Mouse (Mus musculus) forebrain, embryonic 16.5 days (tissue): ENCODE data around the gene Ccdc187. TPM values are rescaled to one million over a fixed set of nuclear protein-coding genes. Genes with fewer than 3 reads are reported as not detected.
A peak's percentile ranks its signal among the peaks of the same experiment; 100 is the strongest.

Experiments
- ATAC-seq: fragments of 200-750 bp; cut with Nextera tagmentation; 2 replicates; pipeline ENCODE4 v1.8.0; 2017; ENCODE audit warnings: mild to moderate bottlenecking, moderate library complexity
- H3K27ac ChIP-seq: fragments of 300-500 bp; sonication (generic); 2 replicates; pipeline ENCODE4 v1.5.1; 2014; ENCODE audit warnings: low read length, control low read depth
- H3K27me3 ChIP-seq: fragments of 300-500 bp; sonication (generic); replicated peaks from 2 replicates; pipeline ENCODE4 v1.6.1; 2014; ENCODE audit warnings: low read length; ENCODE audit not compliant: control insufficient read depth, insufficient read depth
- H3K36me3 ChIP-seq: fragments of 300-500 bp; sonication (generic); 2 replicates; pipeline ENCODE4 v1.6.1; 2014; ENCODE audit not compliant: control insufficient read depth, insufficient read depth
- H3K4me1 ChIP-seq: fragments of 300-500 bp; sonication (generic); replicated peaks from 2 replicates; pipeline ENCODE4 v1.6.1; 2014; ENCODE audit warnings: low read length; ENCODE audit not compliant: control insufficient read depth, insufficient read depth
- H3K4me2 ChIP-seq: fragments of 300-500 bp; sonication (generic); 2 replicates; pipeline ENCODE4 v1.6.1; 2014; ENCODE audit warnings: mild to moderate bottlenecking, low read length, control low read depth
- H3K4me3 ChIP-seq: fragments of 300-500 bp; sonication (generic); replicated peaks from 2 replicates; pipeline ENCODE4 v1.5.1; 2014; ENCODE audit warnings: mild to moderate bottlenecking, low read length, control low read depth
- H3K9ac ChIP-seq: fragments of 300-500 bp; sonication (generic); replicated peaks from 2 replicates; pipeline ENCODE4 v1.6.1; 2014; ENCODE audit warnings: low read depth, low read length, control low read depth
- H3K9me3 ChIP-seq: fragments of 300-500 bp; sonication (generic); 2 replicates; pipeline ENCODE4 v1.6.1; 2016; ENCODE audit warnings: low read length; ENCODE audit not compliant: control insufficient read depth
- WGBS: fragments of 180-500 bp; shearing (Covaris S2); extraction: QIAGEN DNeasy Blood & Tissue Kit; methylation state at CpG from one replicate; pipeline ENCODE4 v1.1.7; 2014; 5-methylcytosine and 5-hydroxymethylcytosine counted together
- polyA plus RNA-seq: library from polyadenylated mRNA; unstranded; fragments of >200 nt; fragmentation: Nextera tagmentation; extraction: Ambion mirVana; gene quantifications from 2 replicates; pipeline ENCODE4 v1.2.1, GENCODE M21; 2015

The Ccdc187 gene
- polyA plus RNA-seq, 1 experiment from 2014 or later, result 0.24 TPM

DNA sequence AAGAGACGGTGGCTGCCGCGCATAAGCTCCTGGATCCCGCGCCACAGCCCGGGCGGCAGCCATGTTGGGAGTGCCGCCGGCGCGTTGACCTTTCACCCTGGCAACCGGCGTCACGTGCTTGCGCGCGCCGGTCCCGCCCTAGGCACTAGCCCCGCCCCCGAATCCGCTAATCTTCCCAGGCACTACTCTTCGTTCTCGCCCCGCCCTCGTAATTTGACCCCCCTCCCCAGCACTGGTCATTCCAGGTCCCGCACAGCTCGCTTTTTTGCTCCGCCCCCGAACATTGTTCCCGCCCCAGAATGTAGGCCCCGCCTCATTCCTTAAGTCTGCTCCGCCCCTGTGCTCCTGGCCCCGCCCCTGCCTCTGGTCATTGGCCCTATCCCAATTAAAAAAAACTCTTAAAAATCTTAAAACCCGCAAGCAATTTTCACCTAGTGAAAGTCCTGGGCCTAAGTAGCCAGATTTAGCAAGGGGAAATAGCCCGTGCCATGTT lies 57.0 kb downstream of the Ccdc187 start, which contains the start of gene Qsox2:
Gene Qsox2 (minus strand): TSS at position 236 of the 493 bp plus-strand sequence.
- ATAC-seq, result peak; percentile 83
- no peaks in the 10 kb centered on the region for H3K27me3 ChIP-seq
- no peaks in the 10 kb centered on the region for H3K9me3 ChIP-seq
- H3K4me2 ChIP-seq, result peak within 1 kb of the TSS; percentile 81
- peak within 1 kb of the TSS; percentile 65 for H3K27ac ChIP-seq
- 1% methylated on average over 29 of the region's 36 CpGs for WGBS
- peaks cover 13% of the 10 kb centered on the region for H3K4me1 ChIP-seq
- peak within 1 kb of the TSS; percentile 88 for H3K9ac ChIP-seq
- H3K36me3 ChIP-seq, result no peaks in the 10 kb centered on the region
- H3K4me3 ChIP-seq, result peak within 1 kb of the TSS; percentile 68

DNA sequence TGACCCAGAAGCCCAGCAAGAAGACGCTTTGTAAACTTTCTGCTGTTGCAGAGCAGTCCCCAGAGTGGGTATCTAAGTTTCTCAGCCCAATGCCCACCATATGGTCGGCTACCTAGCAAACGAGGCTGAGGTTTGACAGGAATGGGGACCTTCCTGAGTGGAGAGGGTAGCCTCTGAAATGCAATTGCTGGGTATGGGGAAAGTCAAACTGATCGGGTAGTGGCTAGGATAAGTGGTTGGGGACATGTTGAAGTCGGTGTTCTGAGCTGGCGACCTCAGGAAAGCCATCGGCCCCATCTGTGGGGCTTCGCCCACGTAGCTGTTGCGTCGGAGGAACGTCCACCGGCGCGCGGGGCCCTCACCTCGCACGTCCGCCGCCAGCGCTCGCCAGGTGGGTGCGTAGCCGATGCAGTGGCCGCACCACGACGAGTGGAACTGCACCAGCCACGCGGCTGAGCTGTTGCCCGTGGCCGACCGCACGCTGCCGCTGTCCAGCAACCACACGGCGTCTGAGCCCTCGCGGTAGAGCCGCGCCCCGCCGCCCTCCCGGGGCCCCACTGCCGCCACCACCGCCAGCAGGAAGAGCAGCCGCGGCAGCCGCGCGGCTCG lies 57.6 kb downstream of the Ccdc187 start:
- H3K4me2 ChIP-seq, result peak overlapping the region; percentile 81
- H3K4me3 ChIP-seq, result peak overlapping the region; percentile 68
- peaks cover 13% of the 10 kb centered on the region for H3K4me1 ChIP-seq
- H3K36me3 ChIP-seq, result no peaks in the 10 kb centered on the region
- H3K9me3 ChIP-seq, result no peaks in the 10 kb centered on the region
- peak overlapping the region; percentile 88 for H3K9ac ChIP-seq
- peak; percentile 48 for ATAC-seq
- peak overlapping the region; percentile 65 for H3K27ac ChIP-seq
- H3K27me3 ChIP-seq, result no peaks in the 10 kb centered on the region
- under 1% methylated on average over 37 of the region's 51 CpGs for WGBS

DNA sequence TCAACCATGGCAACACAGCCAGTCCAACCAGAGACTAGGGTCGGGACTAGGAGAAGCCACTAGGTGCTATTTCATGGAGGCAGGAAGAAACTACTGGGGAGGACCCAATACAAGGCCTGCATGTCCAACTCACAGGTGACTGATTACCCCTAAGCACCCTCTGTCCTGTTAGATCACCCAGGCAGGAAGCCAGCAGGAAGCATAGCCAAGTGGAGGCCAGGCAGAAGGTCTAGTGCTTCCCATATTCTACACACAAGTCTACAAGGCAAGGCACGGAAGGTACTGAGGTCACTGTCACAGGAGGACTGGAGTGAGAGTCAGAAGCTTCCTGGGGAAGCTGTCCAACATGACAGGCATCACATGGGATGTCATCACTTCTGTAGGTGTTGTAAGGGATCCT lies 59.6 kb downstream of the Ccdc187 start:
- Histone ChIP-seq H3K9me3 (no peaks in the 10 kb centered on the region), H3K4me1 (peaks cover 8% of the 10 kb centered on the region), H3K36me3 (no peaks in the 10 kb centered on the region), H3K4me3 (no peak overlapping the region), H3K27me3 (no peaks in the 10 kb centered on the region), H3K9ac (no peak overlapping the region), H3K27ac (no peak overlapping the region), H3K4me2 (no peak overlapping the region)
- no peak for ATAC-seq
- WGBS, result 91% methylated on average over 2 of the region's 2 CpGs

DNA sequence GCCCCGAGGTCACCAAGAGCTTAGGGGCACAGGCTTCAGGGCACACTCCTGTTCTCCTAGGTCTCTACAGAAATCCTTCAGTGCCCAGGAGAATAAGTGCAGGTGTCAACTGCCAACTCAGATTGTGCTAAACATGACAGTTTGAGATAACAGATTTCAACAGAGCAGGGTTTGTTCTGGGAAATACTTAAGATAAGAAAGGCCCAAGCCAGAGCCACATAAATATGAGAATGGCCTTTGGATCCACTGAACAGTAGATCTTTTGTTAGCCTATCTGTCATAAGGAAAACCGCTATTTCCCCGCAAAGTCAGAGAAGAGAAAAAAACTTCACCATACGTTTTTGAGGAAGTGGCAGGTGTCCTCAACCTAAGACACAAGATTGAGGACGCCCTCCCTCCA lies 60.1 kb downstream of the Ccdc187 start:
- H3K27ac ChIP-seq, result no peak overlapping the region
- H3K9ac ChIP-seq, result no peak overlapping the region
- no peak overlapping the region for H3K4me3 ChIP-seq
- H3K9me3 ChIP-seq, result no peaks in the 10 kb centered on the region
- H3K4me1 ChIP-seq, result peaks cover 8% of the 10 kb centered on the region
- no peak for ATAC-seq
- 86% methylated on average over 5 of the region's 5 CpGs for WGBS
- no peak overlapping the region for H3K4me2 ChIP-seq
- no peaks in the 10 kb centered on the region for H3K27me3 ChIP-seq
- no peaks in the 10 kb centered on the region for H3K36me3 ChIP-seq

DNA sequence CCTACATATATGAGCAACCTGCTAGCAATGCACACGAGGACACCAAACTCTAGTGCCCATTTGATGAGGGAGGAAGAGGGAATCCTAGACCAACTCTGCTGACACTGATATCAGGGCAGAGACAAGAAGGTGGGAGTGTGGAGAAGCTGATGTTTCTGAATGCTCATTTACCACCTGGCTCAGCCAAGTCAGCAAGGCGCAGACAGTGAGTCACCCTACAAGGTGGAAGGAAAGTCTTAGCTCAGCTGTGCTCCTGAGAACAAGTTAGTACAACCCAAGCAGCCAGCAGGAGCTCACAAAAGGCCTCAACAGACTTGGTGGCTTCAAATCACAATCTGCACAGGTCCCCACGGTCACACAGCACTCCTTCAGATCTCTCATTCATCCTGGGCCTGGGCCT lies 63.0 kb downstream of the Ccdc187 start:
- WGBS, result 78% methylated on average over 3 of the region's 3 CpGs
- Histone ChIP-seq H3K9ac (no peak overlapping the region), H3K36me3 (no peaks in the 10 kb centered on the region; the same call in 1 of the 2 replicates), H3K27me3 (no peaks in the 10 kb centered on the region), H3K4me2 (no peak overlapping the region), H3K4me3 (no peak overlapping the region), H3K9me3 (no peaks in the 10 kb centered on the region), H3K4me1 (peaks cover 5% of the 10 kb centered on the region), H3K27ac (no peak overlapping the region)
- no peak for ATAC-seq

DNA sequence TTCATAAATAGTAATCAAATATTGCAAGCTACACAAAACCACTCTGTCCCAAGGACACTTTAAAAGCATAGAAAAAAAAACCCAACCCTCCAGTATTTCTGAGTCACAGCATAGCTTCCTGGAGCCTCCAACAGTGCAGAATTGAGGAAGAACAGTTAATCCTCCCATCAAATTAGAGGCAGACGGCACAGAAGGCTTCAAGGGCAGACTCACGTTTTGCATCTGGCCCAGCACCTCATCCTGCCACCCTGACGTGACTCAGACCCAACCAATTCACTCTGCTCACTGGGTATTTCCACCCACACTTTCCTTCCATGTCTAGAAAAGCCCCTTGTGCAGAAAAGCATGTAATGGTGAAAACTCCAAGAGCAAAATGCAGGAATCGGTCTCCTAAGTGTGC lies 64.1 kb downstream of the Ccdc187 start:
- H3K4me2 ChIP-seq, result no peak overlapping the region
- no peak for ATAC-seq
- H3K36me3 ChIP-seq, result peaks cover 2% of the 10 kb centered on the region; the same call in 1 of the 2 replicates
- no peaks in the 10 kb centered on the region for H3K9me3 ChIP-seq
- H3K27me3 ChIP-seq, result no peaks in the 10 kb centered on the region
- no peak overlapping the region for H3K27ac ChIP-seq
- H3K4me1 ChIP-seq, result no peaks in the 10 kb centered on the region
- no peak overlapping the region for H3K4me3 ChIP-seq
- WGBS, result 60% methylated on average over 4 of the region's 4 CpGs
- H3K9ac ChIP-seq, result no peak overlapping the region

DNA sequence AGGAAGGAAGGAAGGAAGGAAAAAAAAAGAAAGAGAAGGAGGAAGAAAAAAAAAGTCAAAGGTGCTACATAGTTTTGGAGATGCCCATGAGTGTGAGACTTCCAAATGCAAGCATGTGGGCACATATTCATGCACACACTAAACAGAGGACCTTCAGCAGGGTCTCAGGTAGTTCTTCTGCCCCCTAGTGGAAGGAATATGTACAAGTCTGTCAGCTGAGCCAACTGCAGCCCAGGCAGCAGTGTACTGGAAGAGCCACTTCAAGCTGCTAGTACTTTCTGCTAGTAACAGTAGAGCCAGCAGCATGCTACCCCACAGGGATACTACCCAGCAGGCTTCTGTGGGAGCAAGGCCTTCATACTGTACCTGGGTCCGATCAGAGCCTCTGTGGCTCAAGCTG lies 66.6 kb downstream of the Ccdc187 start:
- H3K4me2 ChIP-seq, result no peak overlapping the region

DNA sequence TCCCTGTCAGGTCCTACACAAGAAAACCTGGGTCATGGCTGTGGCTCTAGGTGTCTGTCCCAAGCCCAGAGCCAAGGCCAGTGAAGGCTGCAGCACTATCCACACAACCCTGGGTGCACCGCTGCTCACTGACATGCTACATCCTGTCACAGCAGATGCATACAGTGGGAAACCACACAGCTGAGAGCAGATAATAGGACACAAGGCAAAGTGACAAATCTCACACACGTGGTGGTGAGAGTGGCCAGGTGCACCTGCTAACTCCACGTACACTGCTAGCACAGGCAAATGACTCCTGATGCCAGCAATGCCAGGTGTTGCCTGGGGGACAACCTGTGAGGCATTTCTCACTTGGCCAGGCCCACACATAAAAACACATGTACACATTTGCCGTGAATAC lies 69.1 kb downstream of the Ccdc187 start:
- H3K9ac ChIP-seq, result no peak overlapping the region
- ATAC-seq, result no peak
- H3K4me2 ChIP-seq, result no peak overlapping the region
- H3K36me3 ChIP-seq, result peaks cover 8% of the 10 kb centered on the region; the same call in 1 of the 2 replicates
- no peaks in the 10 kb centered on the region for H3K9me3 ChIP-seq
- H3K27ac ChIP-seq, result no peak overlapping the region
- H3K4me1 ChIP-seq, result no peaks in the 10 kb centered on the region
- no peak overlapping the region for H3K4me3 ChIP-seq
- WGBS, result 77% methylated on average over 4 of the region's 4 CpGs
- no peaks in the 10 kb centered on the region for H3K27me3 ChIP-seq

More for the DNA sequence above, 66.6 kb downstream of the Ccdc187 start:
- Histone ChIP-seq H3K4me3 (no peak overlapping the region), H3K4me1 (no peaks in the 10 kb centered on the region), H3K36me3 (peaks cover 2% of the 10 kb centered on the region; the same call in 1 of the 2 replicates), H3K9me3 (no peaks in the 10 kb centered on the region), H3K27ac (no peak overlapping the region), H3K9ac (no peak overlapping the region), H3K27me3 (no peaks in the 10 kb centered on the region)
- ATAC-seq, result peak; percentile 81
- WGBS, result 60% methylated on average over 1 of the region's 1 CpGs

DNA sequence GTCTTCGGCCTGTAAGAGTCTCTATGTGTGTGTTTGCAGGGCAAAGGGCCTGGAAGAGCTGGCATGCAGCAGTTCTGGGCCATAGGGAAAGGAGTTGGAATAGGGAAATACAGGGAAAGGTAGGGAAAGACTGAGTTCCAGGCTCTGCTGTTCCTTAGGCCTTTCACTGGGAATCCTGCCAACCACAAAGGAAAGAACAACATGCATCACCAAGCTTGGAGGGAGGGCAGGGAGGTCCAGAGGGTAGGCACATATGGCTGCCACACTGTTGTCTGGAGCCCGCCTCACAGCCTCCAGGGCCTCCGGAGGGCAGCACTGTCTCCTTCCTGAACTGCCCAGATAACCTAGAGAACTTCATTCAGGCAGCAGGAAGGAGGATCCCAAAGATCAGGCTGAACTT lies 70.4 kb downstream of the Ccdc187 start:
- no peaks in the 10 kb centered on the region for H3K9me3 ChIP-seq
- no peak overlapping the region for H3K4me3 ChIP-seq
- no peak overlapping the region for H3K27ac ChIP-seq
- WGBS, result 88% methylated on average over 3 of the region's 3 CpGs
- H3K9ac ChIP-seq, result no peak overlapping the region
- H3K36me3 ChIP-seq, result peaks cover 12% of the 10 kb centered on the region; the same call in 1 of the 2 replicates
- no peaks in the 10 kb centered on the region for H3K4me1 ChIP-seq
- no peak overlapping the region for H3K4me2 ChIP-seq
- H3K27me3 ChIP-seq, result no peaks in the 10 kb centered on the region
- no peak for ATAC-seq
